28 mouse cellular contexts compared by ENCODE assay signal in genomic region chr13:71732903-71733302, GRCm38 (mm10).
"Had no signal": no experiment of that assay in that cellular context is flagged by ENCODE, and none has a peak within 500 bp of the region (broad histone marks: within the 10 kb centered on the region; RNA-seq: fewer than 3 reads in every experiment).

No protein-coding gene starts in this region.

- ATAC-seq: forebrain, embryonic 13.5 days; forebrain, embryonic 14.5 days; forebrain, embryonic 15.5 days; forebrain, embryonic 16.5 days; forebrain, postnatal 0 days had no signal

- H3K9ac ChIP-seq: embryonic facial prominence, embryonic 12.5 days; embryonic facial prominence, embryonic 13.5 days; embryonic facial prominence, embryonic 15.5 days; forebrain, embryonic 12.5 days; forebrain, embryonic 13.5 days; forebrain, embryonic 15.5 days; forebrain, postnatal 0 days had no signal

- H3K4me3 ChIP-seq: embryonic facial prominence, embryonic 10.5 days; embryonic facial prominence, embryonic 12.5 days; embryonic facial prominence, embryonic 13.5 days; embryonic facial prominence, embryonic 15.5 days; erythroblast, embryonic 14.5 days; forebrain, embryonic 10.5 days; forebrain, embryonic 12.5 days; forebrain, embryonic 13.5 days; forebrain, embryonic 15.5 days; gastrocnemius, adult 2 months; heart, adult 2 months had no signal

- H3K36me3 ChIP-seq: embryonic facial prominence, embryonic 10.5 days; embryonic facial prominence, embryonic 12.5 days; embryonic facial prominence, embryonic 13.5 days; embryonic facial prominence, embryonic 15.5 days; forebrain, embryonic 10.5 days; forebrain, embryonic 12.5 days; forebrain, embryonic 15.5 days had no signal

- H3K4me2 ChIP-seq: embryonic facial prominence, embryonic 12.5 days; embryonic facial prominence, embryonic 13.5 days; embryonic facial prominence, embryonic 15.5 days; forebrain, embryonic 12.5 days; forebrain, embryonic 13.5 days; forebrain, embryonic 15.5 days had no signal

- DNase-seq: cerebellum, adult 8-10 months; cerebellum, adult 9-10 months; cerebellum, adult 9-11 months; cerebellum, postnatal 10 days; cerebellum, postnatal 14 days; cerebellum, postnatal 25 days; cerebellum, postnatal 36 days; embryo, embryonic 11 days; forebrain, postnatal 0 days; gastrocnemius, adult 2 months; gastrocnemius, postnatal 10 days; gastrocnemius, postnatal 14 days; gastrocnemius, postnatal 25 days; gastrocnemius, postnatal 36 days; heart, adult 11 months; heart, adult 18-20 months; heart, adult 2 months had no signal

- H3K4me1 ChIP-seq: embryonic facial prominence, embryonic 12.5 days; forebrain, embryonic 15.5 days had no signal

- H3K27me3 ChIP-seq: embryonic facial prominence, embryonic 13.5 days; embryonic facial prominence, embryonic 15.5 days; forebrain, embryonic 13.5 days; forebrain, embryonic 15.5 days had no signal

- H3K27ac ChIP-seq: embryonic facial prominence, embryonic 10.5 days; embryonic facial prominence, embryonic 12.5 days; embryonic facial prominence, embryonic 13.5 days; embryonic facial prominence, embryonic 15.5 days; forebrain, embryonic 10.5 days; forebrain, embryonic 12.5 days; forebrain, embryonic 13.5 days; forebrain, embryonic 15.5 days; heart, adult 2 months had no signal

- H3K9me3 ChIP-seq: embryonic facial prominence, embryonic 10.5 days; embryonic facial prominence, embryonic 12.5 days; embryonic facial prominence, embryonic 13.5 days; embryonic facial prominence, embryonic 15.5 days; forebrain, embryonic 10.5 days; forebrain, embryonic 12.5 days; forebrain, embryonic 13.5 days; forebrain, embryonic 15.5 days had no signal
